Comparison of ENCODE assay signal across 9 mouse cellular contexts in genomic region chr14:54375916-54376315, GRCm38 (mm10). TPM values are rescaled to one million over a fixed set of nuclear protein-coding genes. Genes with fewer than 3 reads are reported as not detected.
DNase-seq lines count a peak whose midpoint lies in the region; ATAC-seq and TF ChIP-seq lines count a peak whose summit lies in the region.
"Had no signal": no experiment of that assay in that cellular context is flagged by ENCODE, and none has a peak within 500 bp of the region (broad histone marks: within the 10 kb centered on the region; RNA-seq: fewer than 3 reads in every experiment).

No protein-coding gene starts in this region.

- TF ChIP-seq EP300 in liver, embryonic 14.5 days (IDR thresholded peaks at IDR 0.05; ENCODE audit: low read depth) = no peak

- DNase-seq in adrenal gland, postnatal 10 days = peak; percentile 41
- no peak for DNase-seq in adrenal gland, postnatal 4 days (ENCODE audit: low spot score in 2 of 2)
- DNase-seq in liver, embryonic 14.5 days (ENCODE audit: low read depth in 3 of 3, low spot score in 3 of 3) = no peak
- no peak for DNase-seq in ovary, postnatal 36 days (ENCODE audit: low spot score)
- DNase-seq in right cerebral cortex, postnatal 14 days = no peak

- no peak for ATAC-seq in liver, embryonic 14.5 days (ENCODE audit: insufficient read depth)
- no peak for ATAC-seq in liver, embryonic 12.5 days
- peak; percentile 84 for ATAC-seq in granulocyte monocyte progenitor cell, adult 5-6 weeks (replicated peaks; ENCODE audit: poor library complexity, severe bottlenecking)
- peak; percentile 86 for ATAC-seq in megakaryocyte-erythroid progenitor cell, adult 5-6 weeks (replicated peaks; ENCODE audit: low FRiP score, low TSS enrichment, poor library complexity, severe bottlenecking)

- peak; percentile 66 for TF ChIP-seq CTCF in liver, embryonic 14.5 days (IDR thresholded peaks at IDR 0.05; ENCODE audit: low read depth)

- no peak overlapping the region for H3K4me2 ChIP-seq in liver, embryonic 14.5 days (ENCODE audit: low read depth)
- no peak overlapping the region for H3K4me2 ChIP-seq in liver, embryonic 12.5 days

- peaks cover 3% of the 10 kb centered on the region; the same call in 1 of the 2 replicates for H3K36me3 ChIP-seq in liver, embryonic 14.5 days (replicated peaks; ENCODE audit: control insufficient read depth, insufficient read depth, low read depth)
- peaks cover 23% of the 10 kb centered on the region for H3K36me3 ChIP-seq in liver, embryonic 12.5 days

- no peaks in the 10 kb centered on the region for H3K9me3 ChIP-seq in liver, embryonic 14.5 days (ENCODE audit: control insufficient read depth, low read length)
- 0 out of 2 replicates have a peak, but pooled peaks cover 5% of the 10 kb centered on the region for H3K9me3 ChIP-seq in liver, embryonic 12.5 days (replicated peaks)

- H3K4me1 ChIP-seq in liver, embryonic 14.5 days (replicated peaks; ENCODE audit: control insufficient read depth in 2 of 2, insufficient read depth in 2 of 2, low read length in 1 of 2) = no peaks in the 10 kb centered on the region
- H3K4me1 ChIP-seq in liver, embryonic 12.5 days = peaks cover 3% of the 10 kb centered on the region; the same call in 1 of the 2 replicates

- H3K27me3 ChIP-seq in liver, embryonic 14.5 days (ENCODE audit: control insufficient read depth, insufficient read depth, low read length) = no peaks in the 10 kb centered on the region
- no peaks in the 10 kb centered on the region for H3K27me3 ChIP-seq in liver, embryonic 12.5 days (replicated peaks)

- 39% methylated on average over 3 of the region's 3 CpGs for WGBS in liver, embryonic 14.5 days (ENCODE audit: insufficient replicate concordance)
- 51% methylated on average over 3 of the region's 3 CpGs for WGBS in liver, embryonic 12.5 days (ENCODE audit: insufficient replicate concordance)

- no peak overlapping the region for H3K27ac ChIP-seq in liver, embryonic 14.5 days
- no peak overlapping the region for H3K27ac ChIP-seq in liver, embryonic 12.5 days
- H3K27ac ChIP-seq: macrophage had no signal

- no peak overlapping the region for H3K4me3 ChIP-seq in liver, embryonic 14.5 days (ENCODE audit: insufficient read depth in 1 of 2, low read depth in 2 of 2, low read length in 2 of 2)
- no peak overlapping the region for H3K4me3 ChIP-seq in liver, embryonic 12.5 days

- H3K9ac ChIP-seq in liver, embryonic 14.5 days (replicated peaks) = no peak overlapping the region
- H3K9ac ChIP-seq in liver, embryonic 12.5 days = no peak overlapping the region

RNA-seq across cellular contexts. Expression of gene Oxa1l, which starts 15.3 kb away (rescaled TPM):
- 100 to 1,000 TPM; 114 to 138 TPM for total RNA-seq in adrenal gland, postnatal 10 days (2021)
- total RNA-seq in adrenal gland, postnatal 4 days (2021) = 100 to 1,000 TPM; 147 to 149 TPM
- 27.9 and 29.8 TPM in 2 replicates for polyA plus RNA-seq in liver, embryonic 14.5 days (2012; rRNA removed)
- 17.4 and 20.1 TPM in 2 replicates for polyA plus RNA-seq in liver, embryonic 14.5 days (2014; fragmentation: Nextera tagmentation; extraction: Ambion mirVana)
- 24.9 and 27.3 TPM in 2 replicates for polyA plus RNA-seq in liver, embryonic 12.5 days (2016; fragmentation: Nextera tagmentation; extraction: Ambion mirVana)
- total RNA-seq in granulocyte monocyte progenitor cell, adult 5-6 weeks (2014; fragmentation: Nextera tagmentation) = 43.2 and 53.8 TPM in 2 replicates
- 30.6 and 51.1 TPM in 2 replicates for total RNA-seq in granulocyte monocyte progenitor cell, adult 5-6 weeks (2017)
- total RNA-seq in megakaryocyte-erythroid progenitor cell, adult 5-6 weeks (2014; fragmentation: Nextera tagmentation) = 69.1 and 70.3 TPM in 2 replicates
- total RNA-seq in megakaryocyte-erythroid progenitor cell, adult 5-6 weeks (2017) = 32.5 and 51.1 TPM in 2 replicates

RNA-seq across cellular contexts. Expression of gene Slc7a7, which starts 41.7 kb away (rescaled TPM):
- total RNA-seq in adrenal gland, postnatal 10 days (2021) = 1 to 10 TPM; 6.2 to 7.9 TPM
- total RNA-seq in adrenal gland, postnatal 4 days (2021) = 10 to 100 TPM in 1 of 2 experiments, 1 to 10 TPM in 1; 8.0 to 18.2 TPM
- 7.8 and 8.7 TPM in 2 replicates for polyA plus RNA-seq in liver, embryonic 14.5 days (2012; rRNA removed)
- polyA plus RNA-seq in liver, embryonic 14.5 days (2014; fragmentation: Nextera tagmentation; extraction: Ambion mirVana) = 4.9 and 6.2 TPM in 2 replicates
- polyA plus RNA-seq in liver, embryonic 12.5 days (2016; fragmentation: Nextera tagmentation; extraction: Ambion mirVana) = 8.4 and 8.5 TPM in 2 replicates
- 10.3 and 10.7 TPM in 2 replicates for total RNA-seq in granulocyte monocyte progenitor cell, adult 5-6 weeks (2014; fragmentation: Nextera tagmentation)
- total RNA-seq in granulocyte monocyte progenitor cell, adult 5-6 weeks (2017) = 3.0 and 3.1 TPM in 2 replicates
- total RNA-seq in megakaryocyte-erythroid progenitor cell, adult 5-6 weeks (2014; fragmentation: Nextera tagmentation) = 8.8 and 12.9 TPM in 2 replicates
- total RNA-seq in megakaryocyte-erythroid progenitor cell, adult 5-6 weeks (2017) = 8.2 and 10.6 TPM in 2 replicates

RNA-seq across cellular contexts. Expression of gene Mrpl52, which starts 50.8 kb away (rescaled TPM):
- 100 to 1,000 TPM; 204 to 212 TPM for total RNA-seq in adrenal gland, postnatal 10 days (2021)
- total RNA-seq in adrenal gland, postnatal 4 days (2021) = 100 to 1,000 TPM; 219 to 235 TPM
- polyA plus RNA-seq in liver, embryonic 14.5 days (2012; rRNA removed) = 107 and 177 TPM in 2 replicates
- polyA plus RNA-seq in liver, embryonic 14.5 days (2014; fragmentation: Nextera tagmentation; extraction: Ambion mirVana) = 218 and 228 TPM in 2 replicates
- 269 and 282 TPM in 2 replicates for polyA plus RNA-seq in liver, embryonic 12.5 days (2016; fragmentation: Nextera tagmentation; extraction: Ambion mirVana)
- total RNA-seq in granulocyte monocyte progenitor cell, adult 5-6 weeks (2014; fragmentation: Nextera tagmentation) = 63.7 and 100 TPM in 2 replicates
- 34.0 and 40.1 TPM in 2 replicates for total RNA-seq in granulocyte monocyte progenitor cell, adult 5-6 weeks (2017)
- total RNA-seq in megakaryocyte-erythroid progenitor cell, adult 5-6 weeks (2014; fragmentation: Nextera tagmentation) = 504 and 507 TPM in 2 replicates
- 266 and 434 TPM in 2 replicates for total RNA-seq in megakaryocyte-erythroid progenitor cell, adult 5-6 weeks (2017)

RNA-seq across cellular contexts. Expression of gene Mmp14, which starts 55.5 kb away (rescaled TPM):
- 100 to 1,000 TPM; 127 to 128 TPM for total RNA-seq in adrenal gland, postnatal 10 days (2021)
- total RNA-seq in adrenal gland, postnatal 4 days (2021) = 100 to 1,000 TPM; 215 to 216 TPM
- 17.7 and 19.0 TPM in 2 replicates for polyA plus RNA-seq in liver, embryonic 14.5 days (2012; rRNA removed)
- 14.4 and 15.5 TPM in 2 replicates for polyA plus RNA-seq in liver, embryonic 14.5 days (2014; fragmentation: Nextera tagmentation; extraction: Ambion mirVana)
- polyA plus RNA-seq in liver, embryonic 12.5 days (2016; fragmentation: Nextera tagmentation; extraction: Ambion mirVana) = 36.7 and 38.2 TPM in 2 replicates
- not detected in 2 replicates for total RNA-seq in granulocyte monocyte progenitor cell, adult 5-6 weeks (2014; fragmentation: Nextera tagmentation)
- not detected in 2 replicates for total RNA-seq in granulocyte monocyte progenitor cell, adult 5-6 weeks (2017)
- total RNA-seq in megakaryocyte-erythroid progenitor cell, adult 5-6 weeks (2014; fragmentation: Nextera tagmentation) = 39.2 and 44.9 TPM in 2 replicates
- 23.4 and 37.2 TPM in 2 replicates for total RNA-seq in megakaryocyte-erythroid progenitor cell, adult 5-6 weeks (2017)

Comparison
In these comparisons a context has a peak if more than half of its experiments do, and no peak if none do; other contexts are left out.
1. ATAC-seq: peak in granulocyte monocyte progenitor cell, adult 5-6 weeks (single experiment) and megakaryocyte-erythroid progenitor cell, adult 5-6 weeks (single experiment); none in liver, embryonic 14.5 days (single experiment) and liver, embryonic 12.5 days (single experiment).